Mouse (Mus musculus) MEL (cell line): ENCODE measurements around the gene Trf. TPM values are rescaled to one million over a fixed set of nuclear protein-coding genes. Genes with fewer than 3 reads are reported as not detected.

Experiments used
- DNase-seq: peaks from one replicate; pipeline ENCODE4 v3.0.0; 2011; ENCODE audit warnings: low read depth, low spot score
- H3K27ac ChIP-seq: 2 replicates; pipeline ENCODE4 v1.5.1; 2012; ENCODE audit warnings: low read depth, mild to moderate bottlenecking, control low read depth, low read length, moderate library complexity; ENCODE audit not compliant: control insufficient read depth
- H3K27me3 ChIP-seq, 2 experiments: fragments of 150-350 bp in 1 of 2; sonication (generic) in 1 of 2; 2 replicates each; pipeline ENCODE4 v1.6.1; 2012; ENCODE audit warnings: low read length in 2 of 2, mild to moderate bottlenecking in 2 of 2, improper control_type of control experiment in 1 of 2, moderate library complexity in 1 of 2; ENCODE audit not compliant: insufficient read depth in 2 of 2, control insufficient read depth in 1 of 2
- H3K36me3 ChIP-seq, 2 experiments: 2 replicates each; pipeline ENCODE4 v1.6.1; 2012 to 2014; ENCODE audit warnings: low read length in 2 of 2, improper control_type of control experiment in 1 of 2, inconsistent platforms in 1 of 2, mild to moderate bottlenecking in 1 of 2; ENCODE audit not compliant: insufficient read depth in 2 of 2, control insufficient read depth in 1 of 2
- H3K4me1 ChIP-seq, 2 experiments: fragments of 150-350 bp in 1 of 2; sonication (generic) in 1 of 2; 2 replicates each; pipeline ENCODE4 v1.6.1; 2012; ENCODE audit warnings: low read length in 2 of 2, improper control_type of control experiment in 1 of 2, mild to moderate bottlenecking in 1 of 2; ENCODE audit not compliant: insufficient read depth in 2 of 2, control insufficient read depth in 1 of 2
- H3K4me3 ChIP-seq, 2 experiments: fragments of 150-350 bp in 1 of 2; sonication (generic) in 1 of 2; 2 replicates each; pipeline ENCODE4 v1.5.1; 2012; ENCODE audit warnings: low read depth in 2 of 2, low read length in 2 of 2, mild to moderate bottlenecking in 2 of 2, moderate library complexity in 2 of 2, control low read depth in 1 of 2, improper control_type of control experiment in 1 of 2; ENCODE audit not compliant: control insufficient read depth in 1 of 2, insufficient read depth in 1 of 2
- H3K79me2 ChIP-seq: 2 replicates; pipeline ENCODE4 v1.6.1; 2012; ENCODE audit warnings: mild to moderate bottlenecking, low read length, moderate library complexity; ENCODE audit not compliant: control insufficient read depth, poor library complexity, insufficient read depth
- H3K9ac ChIP-seq: 2 replicates; pipeline ENCODE4 v1.6.1; 2012; ENCODE audit warnings: low read depth, mild to moderate bottlenecking, control low read depth, low read length, moderate library complexity; ENCODE audit not compliant: control insufficient read depth, poor library complexity, severe bottlenecking
- H3K9me3 ChIP-seq: fragments of 150-350 bp; sonication (generic); replicated peaks from 2 replicates; pipeline ENCODE4 v1.6.1; 2012; ENCODE audit warnings: mild to moderate bottlenecking, low read length, improper control_type of control experiment, moderate library complexity; ENCODE audit not compliant: insufficient read depth
- E2F4 ChIP-seq: IDR thresholded peaks from 2 replicates; pipeline ENCODE4 v1.6.1; 2011; ENCODE audit warnings: low read depth, low read length, improper control_type of control experiment, borderline replicate concordance
- ETS1 ChIP-seq: IDR thresholded peaks from 2 replicates; pipeline ENCODE4 v1.6.1; 2012; ENCODE audit warnings: low read depth, mild to moderate bottlenecking, inconsistent platforms, low read length, improper control_type of control experiment, moderate library complexity
- GATA1 ChIP-seq: IDR thresholded peaks from 2 replicates; pipeline ENCODE4 v1.6.1; 2011; ENCODE audit warnings: low read depth, low read length, improper control_type of control experiment
- HCFC1 ChIP-seq: IDR thresholded peaks from 2 replicates; pipeline ENCODE4 v1.6.1; 2012; ENCODE audit warnings: low read depth, mild to moderate bottlenecking, inconsistent platforms, low read length, improper control_type of control experiment, moderate library complexity
- KAT2A ChIP-seq: conservative IDR thresholded peaks from 2 replicates; pipeline ENCODE4 v1.6.1; 2012; ENCODE audit warnings: low read depth, low read length, improper control_type of control experiment, inconsistent platforms
- MAZ ChIP-seq: IDR thresholded peaks from 2 replicates; pipeline ENCODE4 v1.6.1; 2012; ENCODE audit warnings: low read depth, mild to moderate bottlenecking, inconsistent platforms, low read length, improper control_type of control experiment
- NELFE ChIP-seq: IDR thresholded peaks from 2 replicates; pipeline ENCODE4 v1.6.1; 2011; ENCODE audit warnings: low read depth, low read length, improper control_type of control experiment
- NRF1 ChIP-seq: IDR thresholded peaks from 2 replicates; pipeline ENCODE4 v1.6.1; 2014; ENCODE audit warnings: low read depth, mild to moderate bottlenecking, inconsistent platforms, low read length, improper control_type of control experiment, moderate library complexity; ENCODE audit not compliant: poor library complexity, insufficient read depth, severe bottlenecking
- POLR2A ChIP-seq, 2 experiments: IDR thresholded peaks; 2 replicates each; pipeline ENCODE4 v1.6.1; 2011 to 2012; ENCODE audit warnings: low read length in 2 of 2, mild to moderate bottlenecking in 2 of 2, control low read depth in 1 of 2, improper control_type of control experiment in 1 of 2, low read depth in 1 of 2, moderate library complexity in 1 of 2; ENCODE audit not compliant: control insufficient read depth in 1 of 2, insufficient read depth in 1 of 2, poor library complexity in 1 of 2
- POLR2AphosphoS2 ChIP-seq: IDR thresholded peaks from 2 replicates; pipeline ENCODE4 v1.6.1; 2011; ENCODE audit warnings: low read length, improper control_type of control experiment
- POLR2AphosphoS5 ChIP-seq: IDR thresholded peaks from 2 replicates; pipeline ENCODE4 v1.6.1; 2012; ENCODE audit warnings: low read depth, borderline replicate concordance, mild to moderate bottlenecking, inconsistent platforms, low read length, moderate library complexity, mixed read lengths
- RAD21 ChIP-seq: IDR thresholded peaks from 2 replicates; pipeline ENCODE4 v1.6.1; 2011; ENCODE audit warnings: mild to moderate bottlenecking, low read depth, low read length, improper control_type of control experiment
- TAL1 ChIP-seq: IDR thresholded peaks from 2 replicates; pipeline ENCODE4 v1.6.1; 2012; ENCODE audit warnings: mild to moderate bottlenecking, inconsistent platforms, low read length, moderate library complexity, mixed read lengths
- TCF12 ChIP-seq: IDR thresholded peaks from 2 replicates; pipeline ENCODE4 v1.6.1; 2014; ENCODE audit warnings: low read depth, mild to moderate bottlenecking, inconsistent platforms, low read length, improper control_type of control experiment, moderate library complexity
- ZMIZ1 ChIP-seq: IDR thresholded peaks from 2 replicates; pipeline ENCODE4 v1.6.1; 2012; ENCODE audit warnings: low read depth, mild to moderate bottlenecking, inconsistent platforms, low read length, improper control_type of control experiment, moderate library complexity
- ZNF384 ChIP-seq: IDR thresholded peaks from 2 replicates; pipeline ENCODE4 v1.6.1; 2012; ENCODE audit warnings: low read depth, mild to moderate bottlenecking, inconsistent platforms, low read length, improper control_type of control experiment
- polyA plus RNA-seq, 2 experiments: library from polyadenylated mRNA; stranded (reverse) in 1 of 2; unstranded in 1 of 2; fragments of >175 nt in 1 of 2; fragments of >200 nt in 1 of 2; gene quantifications; 2 replicates each; pipeline versions ENCODE4 v1.2.1 to v1.2.4; 2012; ENCODE audit warnings: low replicate concordance in 2 of 2, low read depth in 1 of 2; ENCODE audit not compliant: insufficient read length in 2 of 2, insufficient read depth in 1 of 2, missing spikeins in 1 of 2
- total RNA-seq: library from RNA; depleted of rRNA; stranded (reverse); fragments of 300-350 nt; gene quantifications from 2 replicates; pipeline ENCODE4 v1.2.3, GENCODE M21; 2012

Trf gene
- total and polyA plus RNA-seq, 3 experiments, result not detected

- Histone ChIP-seq H3K36me3 (no peaks in the 10 kb centered on the region), H3K4me3 (no peak overlapping the region), H3K27me3 (no peaks in the 10 kb centered on the region; a peak in 1 of 4 replicates), H3K9ac (no peak overlapping the region), H3K27ac (no peak overlapping the region), H3K4me1 (no peaks in the 10 kb centered on the region), H3K9me3 (no peaks in the 10 kb centered on the region), H3K79me2 (no peaks in the 10 kb centered on the region)
- no peak for DNase-seq
- no peak for TF ChIP-seq NELFE
- no peak for TF ChIP-seq TCF12
- TF ChIP-seq POLR2AphosphoS2, result no peak
- TF ChIP-seq TAL1, result no peak
- TF ChIP-seq GATA1, result no peak
- no peak for TF ChIP-seq KAT2A
- no peak for TF ChIP-seq ETS1
These were observed 22.7 kb upstream of the Trf start for GRCm38 (mm10) chr9:103252906-103253305.

DNA sequence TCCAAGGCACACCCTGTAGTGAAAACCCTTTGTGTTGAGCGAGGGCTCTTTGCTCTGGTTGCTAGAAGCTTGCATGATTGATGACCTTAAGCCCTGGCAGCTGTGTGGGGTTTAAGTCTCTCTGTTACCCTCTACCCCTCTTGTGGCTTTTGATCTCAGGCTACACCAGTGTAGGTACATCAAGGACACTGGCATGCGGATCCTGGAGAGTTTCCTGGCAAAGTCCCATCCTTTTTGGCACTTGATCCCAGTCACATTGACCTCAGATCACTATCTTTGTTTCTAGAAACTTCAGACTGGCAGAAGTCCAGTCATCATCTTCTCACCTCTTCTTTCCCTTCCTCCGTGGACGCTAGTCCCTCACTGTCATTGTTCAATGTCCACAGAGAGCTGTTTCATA lies 18.4 kb upstream of the Trf start:
- Histone ChIP-seq H3K9ac (no peak overlapping the region), H3K4me1 (no peaks in the 10 kb centered on the region), H3K79me2 (no peaks in the 10 kb centered on the region), H3K27ac (no peak overlapping the region), H3K4me3 (no peak overlapping the region), H3K36me3 (no peaks in the 10 kb centered on the region), H3K27me3 (no peaks in the 10 kb centered on the region; a peak in 2 of 4 replicates), H3K9me3 (no peaks in the 10 kb centered on the region)
- DNase-seq, result no peak
- TF ChIP-seq NRF1, result no peak
- no peak for TF ChIP-seq E2F4
- TF ChIP-seq RAD21, result no peak
- no peak for TF ChIP-seq POLR2AphosphoS5
- no peak for TF ChIP-seq HCFC1
- no peak for TF ChIP-seq POLR2A (IDR thresholded peaks at IDR 0.05; ENCODE audit: control insufficient read depth in 1 of 2, insufficient read depth in 1 of 2, low read depth in 1 of 2, low read length in 2 of 2, poor library complexity in 1 of 2)
- TF ChIP-seq MAZ, result no peak
- no peak for TF ChIP-seq ZMIZ1
- no peak for TF ChIP-seq TAL1
- TF ChIP-seq KAT2A, result no peak
- TF ChIP-seq ZNF384, result no peak
- no peak for TF ChIP-seq POLR2AphosphoS2
